8 mouse cellular contexts compared by ENCODE assay signal in genomic region chrX:163909381-163909780, GRCm38 (mm10). TPM values are rescaled to one million over a fixed set of nuclear protein-coding genes. Genes with fewer than 3 reads are reported as not detected.
DNase-seq lines count a peak whose midpoint lies in the region; ATAC-seq and TF ChIP-seq lines count a peak whose summit lies in the region.

No protein-coding gene starts in this region.

- H3K9me3 ChIP-seq in forebrain, embryonic 12.5 days = no peaks in the 10 kb centered on the region
- no peaks in the 10 kb centered on the region for H3K9me3 ChIP-seq in hindbrain, embryonic 11.5 days (ENCODE audit: control insufficient read depth, low read length)

- WGBS in forebrain, embryonic 12.5 days = 22% methylated on average over 33 of the region's 34 CpGs
- WGBS in hindbrain, embryonic 11.5 days = 10% methylated on average over 23 of the region's 34 CpGs

- TF ChIP-seq CTCF in bone marrow macrophage, adult 2 months (IDR thresholded peaks at IDR 0.05; ENCODE audit: low read depth, low read length) = no peak

- DNase-seq in cerebellum, adult 11 months = peak; percentile 47
- peak; percentile 58 for DNase-seq in hindbrain, embryonic 11.5 days (ENCODE audit: low spot score)
- peak; percentile 11 to 52 for DNase-seq in left cerebral cortex, postnatal 10 days (ENCODE audit: extremely low spot score in 1 of 2, low spot score in 2 of 2)
- peak; percentile 46 to 47 for DNase-seq in spleen, postnatal 36 days (ENCODE audit: low spot score in 2 of 2)

- peak overlapping the region; percentile 61 for H3K9ac ChIP-seq in forebrain, embryonic 12.5 days
- peak overlapping the region; percentile 66 for H3K9ac ChIP-seq in hindbrain, embryonic 11.5 days (ENCODE audit: low read depth, low read length)

- H3K4me3 ChIP-seq in bone marrow macrophage, adult 2 months (ENCODE audit: insufficient read depth, low read length) = peak overlapping the region; percentile 73
- peak overlapping the region; percentile 61 for H3K4me3 ChIP-seq in forebrain, embryonic 12.5 days (replicated peaks)
- H3K4me3 ChIP-seq in hindbrain, embryonic 11.5 days (ENCODE audit: low read depth, low read length) = peak overlapping the region; percentile 61

- TF ChIP-seq POLR2A in bone marrow macrophage, adult 2 months (IDR thresholded peaks at IDR 0.05; ENCODE audit: borderline replicate concordance, low read depth, low read length) = no peak

- peak overlapping the region; percentile 42 for H3K27ac ChIP-seq in bone marrow macrophage, adult 2 months (ENCODE audit: insufficient read depth, low read depth, low read length)
- peak overlapping the region; percentile 94 for H3K27ac ChIP-seq in forebrain, embryonic 12.5 days
- H3K27ac ChIP-seq in hindbrain, embryonic 11.5 days (ENCODE audit: low read depth, low read length) = peak overlapping the region; percentile 87

- H3K27me3 ChIP-seq in forebrain, embryonic 12.5 days = no peaks in the 10 kb centered on the region; the same call in none of the 2 replicates
- H3K27me3 ChIP-seq in hindbrain, embryonic 11.5 days (ENCODE audit: control insufficient read depth, insufficient read depth, low read length) = no peaks in the 10 kb centered on the region

- no peaks in the 10 kb centered on the region; the same call in 1 of the 2 replicates for H3K4me1 ChIP-seq in bone marrow macrophage, adult 2 months (ENCODE audit: control insufficient read depth, insufficient read depth, low read length)
- no peaks in the 10 kb centered on the region for H3K4me1 ChIP-seq in forebrain, embryonic 12.5 days
- H3K4me1 ChIP-seq in hindbrain, embryonic 11.5 days (replicated peaks; ENCODE audit: control insufficient read depth, insufficient read depth, low read length) = no peaks in the 10 kb centered on the region

- ATAC-seq in cerebellum, adult (ENCODE audit: insufficient number of reproducible peaks, low FRiP score, low TSS enrichment) = no peak
- ATAC-seq in forebrain, embryonic 12.5 days (ENCODE audit: low FRiP score) = peak; percentile 65
- peak; percentile 64 for ATAC-seq in hindbrain, embryonic 11.5 days (ENCODE audit: low FRiP score)
- ATAC-seq in megakaryocyte, adult 5-6 weeks (ENCODE audit: poor library complexity, severe bottlenecking) = peak; percentile 49

- no peaks in the 10 kb centered on the region for H3K36me3 ChIP-seq in forebrain, embryonic 12.5 days (replicated peaks)
- no peaks in the 10 kb centered on the region for H3K36me3 ChIP-seq in hindbrain, embryonic 11.5 days (ENCODE audit: control insufficient read depth, insufficient read depth, low read length)

- H3K4me2 ChIP-seq in forebrain, embryonic 12.5 days = peak overlapping the region; percentile 48
- peak overlapping the region; percentile 36 for H3K4me2 ChIP-seq in hindbrain, embryonic 11.5 days (replicated peaks; ENCODE audit: low read depth, low read length)

- intact Hi-C loops in left cerebral cortex, postnatal 10 days (cut with DNase I) = loop anchor here (10.0 kb wide), 1 partner anchor 355 kb away; no protein-coding TSS in a partner anchor

RNA-seq across cellular contexts. Expression of gene Ap1s2, which starts 0.6 kb away (rescaled TPM):
- 241 and 251 TPM in 2 replicates for polyA plus RNA-seq in bone marrow macrophage, adult 2 months (2012; ENCODE audit: insufficient read depth, insufficient read length, missing spikeins)
- 48.3 and 52.2 TPM in 2 replicates for polyA plus RNA-seq in forebrain, embryonic 12.5 days (2016; fragmentation: Nextera tagmentation; extraction: Ambion mirVana)
- 52.4 and 56.3 TPM in 2 replicates for polyA plus RNA-seq in hindbrain, embryonic 11.5 days (2014; fragmentation: Nextera tagmentation; extraction: Ambion mirVana)
- 10 to 100 TPM; 33.5 to 39.4 TPM for total RNA-seq in left cerebral cortex, postnatal 10 days (2021)
- 353 and 406 TPM in 2 replicates for total RNA-seq in megakaryocyte, adult 5-6 weeks (2015)
- total RNA-seq in megakaryocyte, adult 5-6 weeks (2017) = 207 and 221 TPM in 2 replicates

RNA-seq across cellular contexts. Expression of gene Zrsr2, which starts 49.1 kb away (rescaled TPM):
- polyA plus RNA-seq in bone marrow macrophage, adult 2 months (2012; ENCODE audit: insufficient read depth, insufficient read length, missing spikeins) = 36.3 and 52.5 TPM in 2 replicates
- polyA plus RNA-seq in forebrain, embryonic 12.5 days (2016; fragmentation: Nextera tagmentation; extraction: Ambion mirVana) = 79.5 and 83.9 TPM in 2 replicates
- 56.8 and 64.1 TPM in 2 replicates for polyA plus RNA-seq in hindbrain, embryonic 11.5 days (2014; fragmentation: Nextera tagmentation; extraction: Ambion mirVana)
- total RNA-seq in left cerebral cortex, postnatal 10 days (2021) = 10 to 100 TPM; 41.6 to 51.9 TPM
- total RNA-seq in megakaryocyte, adult 5-6 weeks (2015) = 25.4 and 30.4 TPM in 2 replicates
- 22.5 and 37.1 TPM in 2 replicates for total RNA-seq in megakaryocyte, adult 5-6 weeks (2017)

Comparison
In these comparisons a context has a peak if more than half of its experiments do, and no peak if none do; other contexts are left out.
1. H3K27ac ChIP-seq: peak in every context shown above with its lines; median percentile 94 in forebrain, embryonic 12.5 days; 87 in hindbrain, embryonic 11.5 days; 42 in bone marrow macrophage, adult 2 months.